Mouse (Mus musculus) retina, adult 2 months (tissue): ENCODE measurements around the gene Zfp523.

Source experiments
- DNase-seq: peaks from one replicate; pipeline ENCODE4 v3.0.0-alpha.2; 2012; ENCODE audit warnings: low read depth, low spot score

Zfp523 gene

DNA sequence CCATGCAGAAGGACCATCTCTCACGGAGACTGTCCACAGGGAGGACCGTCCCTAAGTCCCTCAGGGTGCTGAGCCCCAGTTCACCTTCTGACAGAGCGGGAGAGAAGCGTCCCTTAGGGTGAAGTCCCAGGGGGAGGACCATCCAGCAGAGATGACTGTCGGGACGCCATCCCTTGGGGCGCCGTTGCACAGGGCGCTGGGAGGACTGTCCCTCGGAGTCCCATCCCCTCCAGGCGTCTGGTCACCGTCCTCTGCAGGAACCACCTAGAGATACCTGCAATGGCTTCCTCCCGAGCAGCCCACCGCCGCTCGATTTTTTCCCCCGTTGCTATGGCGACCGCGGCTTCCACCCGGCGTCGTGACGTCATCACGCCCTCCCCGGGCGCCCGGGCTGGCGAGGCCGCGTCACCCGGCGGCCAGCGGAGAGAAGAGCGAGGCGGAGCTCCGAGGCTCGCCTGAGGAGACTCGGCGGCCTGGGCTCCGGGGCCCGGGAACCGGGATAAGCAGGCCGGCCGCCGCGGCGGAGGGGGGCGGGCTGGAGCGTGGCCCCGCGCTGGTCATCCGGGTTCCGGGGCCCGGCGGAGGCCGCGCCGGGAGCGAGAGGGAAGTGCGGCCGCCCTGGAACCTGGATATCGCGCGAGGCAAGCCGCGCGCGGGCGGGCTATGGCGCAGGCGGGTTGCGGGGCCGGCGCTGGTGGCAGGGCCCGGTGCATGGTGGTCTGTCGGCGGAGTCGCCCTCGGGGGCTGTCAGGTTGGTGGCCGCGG, at the start of gene Zfp523:
Zfp523 (plus strand) TSS at position 355 of the 765 bp plus-strand sequence.
- DNase-seq = peak; percentile 88

DNA sequence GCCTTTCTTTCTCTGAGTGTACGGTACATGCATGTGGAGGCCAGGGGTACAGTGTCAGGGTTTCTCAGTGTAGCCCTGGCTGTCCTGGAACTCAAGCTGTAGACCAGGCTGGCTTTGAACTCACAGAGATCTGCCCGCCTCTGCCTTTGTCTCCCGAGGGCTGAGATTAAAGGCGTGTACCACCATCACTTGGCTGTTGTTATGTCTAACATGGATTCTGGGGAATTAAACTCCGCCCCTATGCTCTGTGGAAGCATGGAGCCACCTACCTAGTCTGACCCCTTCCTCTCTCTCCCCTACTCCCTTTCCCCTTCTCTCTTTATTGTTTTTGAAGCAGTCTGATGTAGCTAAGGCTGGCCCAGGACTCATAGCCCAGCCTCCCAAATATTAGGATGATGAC, 47.1 kb upstream of the Zfp523 start:
- no peak for DNase-seq

DNA sequence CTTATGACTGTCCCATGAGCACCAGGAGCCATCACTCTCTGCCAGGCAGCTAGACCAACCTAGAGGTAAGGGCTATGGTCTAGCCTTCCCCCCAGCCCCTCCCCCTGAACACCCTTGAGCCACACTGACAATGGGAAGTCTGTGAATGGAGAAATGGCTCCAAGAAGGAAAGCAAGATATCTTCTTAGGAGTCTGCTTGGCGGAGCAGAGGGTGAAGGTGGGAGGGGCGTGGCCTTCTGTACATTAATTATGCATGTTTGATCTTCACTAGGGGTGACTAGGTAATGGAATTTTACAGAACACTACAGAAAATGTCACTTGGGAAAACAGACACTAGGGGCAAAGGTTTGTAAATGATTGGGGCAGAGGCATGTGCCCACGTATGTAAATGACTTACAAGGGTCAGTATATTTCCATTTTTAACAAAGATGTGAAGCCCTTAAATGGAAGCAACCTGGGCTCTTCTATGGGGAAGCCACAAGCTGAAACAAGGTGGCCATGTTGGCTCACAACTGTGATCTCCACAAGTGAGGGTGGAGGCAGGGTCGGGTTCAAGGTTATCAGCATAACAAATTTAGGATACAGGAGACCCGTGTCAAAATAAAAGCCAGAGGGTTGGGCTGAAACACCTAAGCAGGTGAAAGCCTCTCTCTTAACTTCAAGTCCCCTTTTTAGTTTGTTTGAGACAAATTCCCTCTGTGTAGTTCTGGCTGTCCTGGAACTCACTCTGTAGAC, 46.4 kb upstream of the Zfp523 start:
- DNase-seq = no peak

DNA sequence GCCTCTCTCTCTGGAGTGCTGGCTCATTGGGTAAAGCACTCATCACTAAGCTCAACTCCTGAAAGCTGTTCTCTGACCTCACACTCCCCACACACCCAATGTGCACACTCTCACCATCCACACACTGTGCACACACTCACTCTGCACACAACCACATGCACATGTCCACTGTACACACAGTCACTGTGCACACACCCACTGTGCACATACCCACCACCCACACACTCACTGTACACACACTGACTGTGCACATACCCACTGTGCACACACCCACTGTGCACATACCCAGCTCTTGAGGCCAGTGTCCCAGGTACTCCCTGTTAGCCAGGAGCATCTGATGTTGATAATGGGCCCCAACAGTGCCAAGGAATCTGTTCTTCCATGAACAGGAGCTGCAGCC, 45.8 kb upstream of the Zfp523 start:
- no peak for DNase-seq

DNA sequence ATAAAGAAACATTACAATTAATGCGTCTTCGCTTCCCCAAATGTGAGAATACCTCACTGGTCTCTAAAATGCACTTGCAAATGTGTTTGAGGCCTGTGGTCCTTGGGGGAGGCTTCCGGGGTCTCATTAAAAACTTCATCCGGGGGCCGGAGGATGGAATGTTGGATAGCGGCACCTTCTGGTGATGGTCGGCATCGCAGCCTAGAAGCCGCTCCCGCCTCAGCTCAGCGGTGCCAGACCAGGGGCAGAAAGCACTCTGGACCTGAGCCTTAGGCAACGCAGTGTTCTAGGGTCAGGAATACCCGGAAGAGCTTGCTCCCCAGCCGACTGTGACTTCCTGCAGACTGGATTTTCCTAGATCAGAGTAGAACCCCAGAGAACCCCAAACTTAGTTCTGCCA, 43.7 kb upstream of the Zfp523 start:
- peak; percentile 15 for DNase-seq

DNA sequence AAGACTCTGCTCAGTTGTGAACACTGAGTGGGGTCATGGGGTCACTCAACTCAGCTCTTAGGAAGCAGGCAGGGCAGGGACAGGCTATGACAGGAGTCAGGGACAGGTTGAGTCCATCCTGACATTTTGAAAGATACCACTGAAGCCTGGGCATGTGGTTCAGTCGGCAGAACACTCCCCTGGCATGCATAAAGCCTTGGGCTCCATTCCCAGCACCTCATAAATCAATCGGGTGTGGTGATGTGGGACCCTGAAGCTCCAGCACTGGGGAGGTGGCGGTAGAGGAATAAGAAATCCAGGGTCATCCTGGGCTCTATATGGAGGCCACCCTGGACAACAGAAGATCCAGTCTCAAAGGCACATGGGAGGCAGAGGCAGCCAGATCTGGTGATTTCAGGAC, 41.4 kb upstream of the Zfp523 start:
- DNase-seq = no peak

DNA sequence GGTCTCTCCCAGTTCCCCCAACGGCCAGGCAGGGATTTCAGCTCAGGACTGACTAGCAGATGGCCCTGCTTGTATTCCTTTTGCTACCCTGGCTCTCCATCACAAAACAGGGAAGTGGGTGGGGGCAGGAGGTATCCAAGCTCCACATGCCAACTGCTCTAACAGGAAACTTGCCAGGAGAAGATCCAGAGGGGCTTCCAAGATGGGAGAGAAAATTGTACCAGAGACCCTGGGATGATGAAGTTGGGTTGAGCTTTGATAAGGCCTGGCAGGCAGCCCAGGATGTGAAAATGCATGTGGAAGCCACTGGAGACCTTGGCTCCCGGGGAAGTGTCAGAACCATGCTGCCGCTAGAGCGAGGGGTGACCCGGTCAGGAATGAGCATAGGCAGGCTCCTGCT, 40.7 kb upstream of the Zfp523 start:
- DNase-seq = no peak

DNA sequence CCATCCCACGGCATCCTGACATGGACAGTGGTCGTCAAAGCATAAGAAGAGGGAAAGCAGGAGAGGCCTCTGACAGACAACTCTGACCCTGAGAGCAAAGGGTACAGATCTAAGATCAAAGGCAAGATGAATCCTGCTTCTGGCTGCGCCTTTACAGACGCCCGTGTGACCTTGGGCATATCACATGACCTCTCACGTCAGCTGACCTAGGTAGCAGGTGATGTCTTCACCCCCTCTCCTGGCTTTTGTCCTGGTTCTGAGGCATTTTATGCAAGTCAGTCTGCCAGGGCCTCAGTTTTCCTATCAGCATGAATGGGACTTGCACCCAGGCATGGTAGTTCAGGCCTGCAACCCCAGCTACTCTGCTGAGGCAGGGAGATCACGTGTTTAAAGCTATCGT, 38.9 kb upstream of the Zfp523 start:
- no peak for DNase-seq

DNA sequence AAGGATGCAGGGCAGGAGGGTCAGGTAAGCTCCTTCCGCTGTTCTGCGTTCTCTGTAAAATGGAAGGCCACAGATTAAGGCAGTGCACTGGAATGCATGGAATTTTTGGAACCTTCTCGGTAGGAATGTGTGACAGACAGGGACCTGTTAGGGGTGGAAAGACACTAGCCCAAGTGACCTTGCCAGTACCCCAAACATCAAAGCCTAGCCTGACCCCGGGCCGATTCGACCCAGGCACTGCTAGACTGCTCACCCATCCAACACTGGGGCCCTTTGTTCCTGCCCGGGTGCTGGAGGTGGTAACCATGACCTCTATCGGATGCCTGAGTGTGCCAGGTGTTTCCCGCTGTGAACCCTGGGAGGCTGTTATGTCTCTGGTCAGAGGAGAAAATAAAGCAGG, 38.2 kb upstream of the Zfp523 start:
- DNase-seq = no peak

DNA sequence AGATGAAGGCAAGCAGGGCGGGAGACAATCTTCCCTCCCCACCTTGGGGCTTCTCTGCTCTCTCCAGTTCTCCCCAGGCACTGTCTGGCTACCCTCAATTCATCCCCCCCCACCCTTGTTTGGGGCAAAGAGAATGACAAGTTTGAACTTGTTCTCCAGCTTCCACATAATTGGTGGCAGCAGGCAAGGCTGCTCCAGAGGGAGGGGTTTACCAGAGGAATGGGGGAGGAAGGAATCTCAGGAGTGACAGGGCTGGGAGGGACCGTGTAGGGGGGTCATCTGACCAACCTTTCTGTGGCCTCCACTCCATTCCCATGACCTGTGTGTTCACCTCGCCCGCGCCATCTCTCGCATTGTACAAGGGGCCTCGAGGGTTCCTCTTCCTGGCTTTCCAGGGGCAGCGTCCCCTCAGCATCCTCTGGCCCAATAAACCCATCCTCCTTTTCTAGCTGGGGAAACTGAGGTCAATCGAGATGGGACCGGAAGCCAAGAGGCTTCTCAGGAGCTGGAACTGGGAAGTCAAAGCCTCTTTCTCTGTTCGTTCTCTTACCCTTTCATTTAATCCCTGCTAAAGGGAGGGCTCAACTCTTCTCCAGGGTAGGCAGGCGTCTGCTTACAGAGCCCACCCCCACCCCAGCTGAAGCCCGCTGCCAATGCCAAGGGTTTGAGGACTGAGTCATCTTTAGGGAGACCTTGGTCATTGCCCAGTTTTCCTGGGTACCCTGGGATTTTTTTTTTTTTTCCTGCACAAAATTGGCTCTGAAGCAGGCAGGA, 36.3 kb upstream of the Zfp523 start:
- no peak for DNase-seq

DNA sequence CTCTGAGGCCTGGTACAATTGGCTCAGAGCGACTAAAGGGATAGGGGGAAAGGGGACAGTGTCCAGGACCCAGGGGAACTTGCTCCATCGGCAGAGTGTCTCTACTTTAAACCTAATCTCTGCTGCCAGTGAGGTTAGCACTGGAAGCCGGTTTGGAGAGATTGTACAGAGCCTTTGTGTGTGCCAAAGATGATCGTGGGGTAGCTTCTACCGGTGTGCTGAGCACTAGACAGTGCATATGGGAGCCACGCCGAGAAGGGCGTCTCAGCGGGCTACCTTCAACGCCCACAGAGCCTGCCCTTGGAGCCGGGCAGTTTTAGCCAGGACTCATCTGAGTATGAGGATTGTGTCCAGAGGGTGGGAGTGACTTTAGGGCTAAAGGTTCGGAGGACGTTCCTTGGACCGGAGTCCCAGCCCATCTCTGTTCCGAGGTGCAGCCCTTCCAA, 35.7 kb upstream of the Zfp523 start:
- no peak for DNase-seq

DNA sequence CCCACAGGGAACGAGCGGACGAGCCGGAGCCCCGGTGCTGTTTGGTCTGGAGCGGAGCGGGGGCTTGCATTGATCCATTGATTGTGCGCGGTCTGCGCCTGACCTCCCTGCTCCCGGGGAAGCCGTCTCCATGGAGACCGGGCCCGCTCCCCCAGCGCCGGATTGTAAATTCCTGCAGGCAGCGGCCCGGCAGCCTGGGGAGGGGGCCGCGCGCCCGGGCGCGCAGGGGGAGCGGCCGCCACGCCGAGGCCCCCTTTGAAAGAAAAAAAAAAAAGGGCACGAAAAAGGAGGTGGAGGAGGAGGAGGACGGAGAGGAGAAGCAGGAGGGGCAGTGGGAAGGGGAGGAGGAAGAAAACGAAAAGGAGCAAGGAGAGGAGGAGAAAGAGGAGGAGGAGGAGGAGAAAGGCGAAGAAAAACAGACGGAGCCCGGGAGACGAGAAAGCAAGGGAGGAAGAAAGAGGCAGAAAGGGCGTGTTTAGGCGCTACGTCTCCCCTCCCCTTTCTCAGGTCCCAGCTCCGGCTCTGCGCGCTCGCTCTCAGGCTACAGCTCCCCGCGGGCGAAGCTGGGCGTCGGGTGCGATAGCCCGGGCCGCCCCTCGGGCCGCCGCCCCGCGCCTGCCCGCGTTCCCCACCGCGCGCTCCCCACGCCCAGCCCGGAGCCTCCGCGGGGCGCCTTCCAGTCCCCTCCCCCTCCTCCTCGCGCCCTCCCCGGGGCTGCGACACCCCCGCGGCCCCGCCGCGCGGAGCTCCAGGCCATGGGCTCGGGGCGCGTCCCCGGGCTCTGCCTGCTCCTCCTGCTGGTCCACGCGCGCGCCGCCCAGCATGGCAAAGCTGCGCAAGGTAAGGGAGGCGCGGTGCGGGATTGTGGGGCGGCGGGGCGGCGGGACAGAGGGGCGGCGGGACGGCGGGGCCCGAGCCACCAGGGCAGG, 34.9 kb upstream of the Zfp523 start, which contains the start of gene Scube3:
Scube3 (plus strand) TSS at position 371 of the 929 bp plus-strand sequence.
- no peak for DNase-seq

DNA sequence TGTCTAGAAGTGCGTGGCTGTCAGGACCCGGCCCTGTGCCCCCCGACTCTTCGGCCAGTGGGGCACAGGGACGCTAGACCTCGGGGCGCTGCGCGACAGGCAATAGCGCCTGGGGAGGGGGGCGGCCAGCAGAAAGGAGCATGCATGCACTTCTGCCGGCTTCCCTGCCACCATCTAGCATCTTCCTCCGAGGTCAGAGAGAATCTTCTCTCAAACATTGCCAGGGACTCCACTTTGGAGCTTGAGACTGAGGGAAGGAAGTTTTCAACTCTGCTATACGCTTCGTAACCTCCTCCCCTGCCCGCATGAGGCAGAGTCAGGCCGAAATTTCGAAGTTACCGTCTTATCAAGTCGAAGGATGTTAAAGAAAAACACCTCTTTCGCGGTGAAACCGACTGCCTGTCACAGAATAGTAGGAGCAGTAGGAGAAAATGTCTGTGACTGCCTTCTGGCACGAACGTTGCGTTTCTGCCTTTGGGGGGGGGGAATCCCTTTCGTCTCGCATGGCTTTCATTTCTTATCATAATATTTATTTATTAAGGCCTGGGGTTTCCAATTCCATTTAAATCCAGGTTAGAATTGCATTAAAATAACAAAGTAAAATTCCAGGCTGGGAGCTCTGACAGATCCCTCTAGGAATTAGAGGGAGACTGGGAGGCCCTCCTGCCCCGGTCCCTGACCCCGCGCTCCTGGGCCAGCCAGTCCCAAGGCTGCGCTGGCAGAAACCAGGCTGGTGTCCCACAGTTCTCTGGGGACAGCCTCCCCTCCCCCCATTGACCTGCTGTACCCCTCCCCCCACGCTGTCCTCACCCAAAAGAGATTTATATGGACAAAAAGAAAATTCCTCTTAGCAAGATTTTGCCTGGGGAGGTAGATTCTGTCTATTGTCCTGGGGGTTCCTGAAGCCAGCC, 34.0 kb upstream of the Zfp523 start:
- no peak for DNase-seq

DNA sequence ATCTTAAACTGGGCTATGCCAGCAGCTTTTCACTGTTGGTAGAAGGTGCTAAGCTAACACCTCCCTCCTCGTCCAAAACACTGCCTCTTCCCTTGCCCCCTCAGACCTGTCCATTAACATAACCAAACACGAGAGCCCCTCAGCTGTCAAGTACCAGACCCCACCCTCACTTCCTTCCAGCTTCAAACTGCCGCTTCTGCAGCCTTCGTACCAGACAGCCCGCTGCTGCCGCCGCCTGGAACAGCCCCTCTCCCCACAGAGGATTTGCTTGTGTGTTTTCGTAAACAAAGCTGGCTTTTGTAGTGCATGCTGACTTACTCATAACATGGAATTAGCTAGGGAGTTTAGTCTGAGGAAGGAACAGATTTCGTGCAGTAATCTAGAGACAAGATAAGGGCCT, 33.2 kb upstream of the Zfp523 start:
- DNase-seq = no peak

DNA sequence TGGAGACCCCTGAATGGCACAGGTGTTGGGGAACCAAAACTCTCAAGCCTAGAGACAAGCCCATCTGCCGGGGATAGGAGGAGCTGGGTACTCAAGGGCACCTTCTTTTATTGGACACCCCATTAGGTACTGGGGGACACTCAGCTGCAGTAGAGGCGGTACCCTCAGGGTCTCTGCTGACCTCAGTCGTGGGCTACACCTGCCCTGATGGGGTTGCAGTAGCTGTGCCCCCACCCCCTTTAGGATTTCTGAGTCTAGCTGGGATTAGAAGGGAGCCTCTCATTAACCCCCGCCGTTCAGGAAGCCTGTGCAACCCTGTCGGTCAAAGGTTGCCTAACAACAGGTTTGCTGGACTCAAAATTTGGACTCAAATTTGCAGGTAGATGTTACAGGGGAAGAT, 32.7 kb upstream of the Zfp523 start:
- DNase-seq = no peak

DNA sequence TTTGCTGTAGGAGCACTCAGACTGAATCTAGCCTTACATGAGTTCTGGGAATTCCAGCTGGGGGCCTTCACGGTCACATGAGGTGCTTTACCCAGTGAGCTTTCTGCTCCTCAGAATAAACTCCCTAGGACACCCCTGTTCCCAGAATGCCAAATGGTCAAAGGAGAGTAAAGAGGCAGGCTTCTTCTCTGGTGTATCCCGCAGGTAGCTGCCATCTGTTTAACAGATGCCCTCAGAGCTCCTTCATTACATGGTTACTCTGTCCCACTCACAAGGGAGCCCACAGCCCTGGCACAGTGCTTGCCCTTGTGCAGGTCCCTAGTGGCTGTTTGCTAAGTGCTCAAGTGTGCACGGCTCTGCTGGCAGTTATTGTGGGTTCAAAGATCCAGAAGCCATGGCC, 28.6 kb upstream of the Zfp523 start:
- DNase-seq = no peak

DNA sequence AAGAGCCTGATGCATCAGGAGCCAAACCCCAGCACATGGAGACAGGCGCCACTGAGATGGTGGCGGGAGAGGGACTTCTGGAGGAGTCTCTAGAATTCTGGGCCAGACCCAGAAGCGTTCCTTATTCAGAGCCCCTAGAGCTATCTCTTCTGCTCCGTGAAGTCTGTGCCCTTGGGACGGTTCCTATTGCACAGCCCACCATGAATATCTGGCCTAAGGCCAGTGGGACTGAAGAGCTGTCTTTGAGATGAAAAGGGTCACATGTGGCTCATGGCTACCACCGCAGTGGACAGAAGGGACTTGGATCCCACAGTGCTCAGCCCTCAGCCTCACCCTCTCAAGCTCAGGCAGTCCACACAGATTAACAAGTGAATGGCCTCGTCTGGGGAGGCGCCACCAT, 27.2 kb upstream of the Zfp523 start:
- DNase-seq = no peak

DNA sequence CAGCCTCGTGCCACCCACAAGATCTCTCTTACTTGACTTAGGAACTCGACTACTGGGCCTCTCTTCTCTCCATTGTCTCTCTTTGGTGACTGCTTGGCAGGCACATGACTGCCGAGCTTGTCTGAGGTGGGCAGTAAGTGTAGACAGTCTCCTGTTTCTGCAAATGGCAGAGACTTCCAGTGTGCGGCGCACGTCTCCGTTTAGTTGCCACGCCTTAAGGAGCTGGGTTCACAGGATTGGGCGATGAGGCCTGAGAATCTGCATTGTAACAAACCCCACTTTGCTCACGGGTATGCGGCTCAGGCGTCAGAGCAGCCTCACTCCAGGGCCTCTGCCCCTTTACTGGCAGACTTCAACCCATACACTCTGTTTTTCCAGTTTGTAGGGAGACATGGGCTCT, 26.5 kb upstream of the Zfp523 start:
- no peak for DNase-seq

DNA sequence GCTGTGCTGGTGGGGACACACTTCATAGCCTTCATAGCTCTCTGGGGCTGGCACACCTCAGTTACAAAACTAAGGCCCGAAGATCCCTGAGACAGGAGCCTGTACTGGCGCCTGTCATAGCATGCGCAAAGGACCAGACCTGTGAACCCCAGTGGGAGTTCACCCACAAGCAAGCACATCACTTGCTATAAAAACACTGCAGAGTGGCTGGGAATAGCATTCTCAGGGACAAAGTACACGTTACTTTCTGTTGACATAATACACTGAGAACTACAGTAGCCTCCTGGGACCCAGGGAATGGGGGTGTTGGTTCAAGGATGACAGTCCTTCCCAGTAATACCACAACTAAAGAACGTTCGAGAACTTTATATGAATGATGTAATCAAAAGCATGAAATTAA, 23.8 kb upstream of the Zfp523 start:
- DNase-seq = no peak

DNA sequence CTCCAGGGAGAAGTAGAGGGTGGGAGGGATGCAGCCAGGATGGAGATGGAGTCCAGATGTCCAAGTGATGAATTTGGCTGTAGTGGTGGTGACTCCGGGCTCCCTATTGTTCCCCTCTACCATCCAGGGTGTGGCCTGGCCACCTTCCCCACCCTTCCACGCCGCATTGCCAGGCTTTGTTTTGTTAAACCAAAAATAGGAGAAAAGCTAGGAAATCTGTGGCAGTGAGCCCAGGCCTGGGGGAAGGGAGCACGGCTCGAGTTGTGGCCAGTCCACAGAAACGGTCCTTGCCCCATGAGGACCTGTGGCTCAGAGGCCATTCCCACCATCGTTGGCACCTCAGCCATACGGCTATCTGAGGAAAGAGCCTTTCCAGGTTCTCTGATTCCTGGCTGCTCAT, 22.0 kb upstream of the Zfp523 start:
- no peak for DNase-seq
